Mouse (Mus musculus) brain, embryonic 14.5 days (tissue): ENCODE measurements at regions not wholly inside any gene's neighbourhood (a gene's known extent, or its start where the extent isn't known, plus 50 kb on each side); places are given as distances from the start of the nearest gene placed in this dataset.

Experiments
- DNase-seq: peaks from one replicate; pipeline ENCODE4 v3.0.0-alpha.2; 2011; ENCODE audit warnings: low read depth
- CTCF ChIP-seq: fragments of 200-500 bp; IDR thresholded peaks from 2 replicates; pipeline ENCODE4 v1.5.1; 2012; ENCODE audit warnings: inconsistent platforms, mild to moderate bottlenecking, moderate library complexity, borderline replicate concordance; ENCODE audit not compliant: insufficient read depth, insufficient read length; ENCODE audit errors: extremely low read depth
- POLR2A ChIP-seq: fragments of 200-500 bp; IDR thresholded peaks from 2 replicates; pipeline ENCODE4 v1.6.1; 2012; ENCODE audit warnings: mild to moderate bottlenecking, inconsistent platforms, borderline replicate concordance; ENCODE audit not compliant: poor library complexity, insufficient read depth, insufficient read length, severe bottlenecking; ENCODE audit errors: extremely low read depth

GRCm38 (mm10) chr11:32928837-32929236, 104.4 kb upstream of the Smim23 start:
- DNase-seq = no peak
- no peak for TF ChIP-seq CTCF
- no peak for TF ChIP-seq POLR2A

GRCm38 (mm10) chr11:32925421-32926271, 101.2 kb upstream of the Smim23 start:
- no peak for TF ChIP-seq CTCF
- no peak for TF ChIP-seq POLR2A
- DNase-seq = peak; percentile 64

GRCm38 (mm10) chr11:32924932-32925331, 100.5 kb upstream of the Smim23 start:
- no peak for DNase-seq
- TF ChIP-seq CTCF = no peak
- no peak for TF ChIP-seq POLR2A

GRCm38 (mm10) chr11:32913071-32913470, 88.7 kb upstream of the Smim23 start:
- TF ChIP-seq CTCF = no peak
- TF ChIP-seq POLR2A = no peak
- no peak for DNase-seq

- TF ChIP-seq POLR2A = no peak
- TF ChIP-seq CTCF = no peak
- DNase-seq = no peak
Observed at GRCm38 (mm10) chr11:32911791-32912190, 87.4 kb upstream of the Smim23 start.

GRCm38 (mm10) chr11:32908723-32909411, 84.5 kb upstream of the Smim23 start:
- no peak for TF ChIP-seq POLR2A
- no peak for TF ChIP-seq CTCF
- DNase-seq = peak; percentile 32

- no peak for DNase-seq
- no peak for TF ChIP-seq CTCF
- TF ChIP-seq POLR2A = no peak
Observed at GRCm38 (mm10) chr11:32907520-32908233, 83.3 kb upstream of the Smim23 start.

- DNase-seq = no peak
- TF ChIP-seq POLR2A (no peak), CTCF (no peak)
Observed at GRCm38 (mm10) chr11:32903970-32904369, 79.6 kb upstream of the Smim23 start.

- no peak for DNase-seq
Observed at GRCm38 (mm10) chr11:32903389-32903788, 79.0 kb upstream of the Smim23 start.

GRCm38 (mm10) chr11:32902923-32903322, 78.5 kb upstream of the Smim23 start:
- TF ChIP-seq POLR2A = no peak
- DNase-seq = no peak

More at GRCm38 (mm10) chr11:32903389-32903788, 79.0 kb upstream of the Smim23 start:
- no peak for TF ChIP-seq POLR2A
- TF ChIP-seq CTCF = no peak

- DNase-seq = no peak
- TF ChIP-seq CTCF (no peak), POLR2A (no peak)
Observed at GRCm38 (mm10) chr11:32900437-32900836, 76.0 kb upstream of the Smim23 start.

GRCm38 (mm10) chr11:32899604-32900216, 75.3 kb upstream of the Smim23 start:
- TF ChIP-seq CTCF (no peak), POLR2A (no peak)
- DNase-seq = no peak
